Mouse (Mus musculus) lung, embryonic 16.5 days (tissue): ENCODE measurements around the gene N4bp1. TPM values are rescaled to one million over a fixed set of nuclear protein-coding genes. Genes with fewer than 3 reads are reported as not detected.

Experiments used
- ATAC-seq: fragments of 200-750 bp; cut with Nextera tagmentation; 2 replicates; pipeline ENCODE4 v1.8.0; 2017; ENCODE audit warnings: low read depth, mild to moderate bottlenecking, moderate library complexity
- H3K27ac ChIP-seq: fragments of 300-500 bp; sonication (generic); 2 replicates; pipeline ENCODE4 v1.5.1; 2014; ENCODE audit warnings: mild to moderate bottlenecking, control low read depth, low read length
- H3K27me3 ChIP-seq: fragments of 300-500 bp; sonication (generic); 2 replicates; pipeline ENCODE4 v1.6.1; 2014; ENCODE audit warnings: low read depth, low read length, mixed read lengths; ENCODE audit not compliant: control insufficient read depth, insufficient read depth
- H3K36me3 ChIP-seq: fragments of 300-500 bp; sonication (generic); 2 replicates; pipeline ENCODE4 v1.6.1; 2014; ENCODE audit warnings: low read length; ENCODE audit not compliant: control insufficient read depth, insufficient read depth
- H3K4me1 ChIP-seq: fragments of 300-500 bp; sonication (generic); replicated peaks from 2 replicates; pipeline ENCODE4 v1.6.1; 2014; ENCODE audit warnings: low read length, mixed read lengths; ENCODE audit not compliant: control insufficient read depth, insufficient read depth
- H3K4me2 ChIP-seq: fragments of 300-500 bp; sonication (generic); 2 replicates; pipeline ENCODE4 v1.6.1; 2014; ENCODE audit warnings: low read depth, low read length, control low read depth
- H3K4me3 ChIP-seq: fragments of 300-500 bp; sonication (generic); 2 replicates; pipeline ENCODE4 v1.5.1; 2014; ENCODE audit warnings: mild to moderate bottlenecking, low read length, control low read depth
- H3K9ac ChIP-seq: fragments of 300-500 bp; sonication (generic); 2 replicates; pipeline ENCODE4 v1.6.1; 2014; ENCODE audit warnings: low read length, control low read depth
- H3K9me3 ChIP-seq: fragments of 300-500 bp; sonication (generic); 2 replicates; pipeline ENCODE4 v1.6.1; 2016; ENCODE audit warnings: low read length; ENCODE audit not compliant: control insufficient read depth
- WGBS: fragments of 180-500 bp; shearing (Covaris S2); extraction: QIAGEN DNeasy Blood & Tissue Kit; methylation state at CpG from one replicate; pipeline ENCODE4 v1.1.7; 2014; 5-methylcytosine and 5-hydroxymethylcytosine counted together
- polyA plus RNA-seq: library from polyadenylated mRNA; unstranded; fragments of >200 nt; fragmentation: Nextera tagmentation; extraction: Ambion mirVana; gene quantifications from 2 replicates; pipeline ENCODE4 v1.2.1, GENCODE M21; 2015

Gene N4bp1
- polyA plus RNA-seq, 1 experiment from 2014 or later: 7.2 TPM

DNA sequence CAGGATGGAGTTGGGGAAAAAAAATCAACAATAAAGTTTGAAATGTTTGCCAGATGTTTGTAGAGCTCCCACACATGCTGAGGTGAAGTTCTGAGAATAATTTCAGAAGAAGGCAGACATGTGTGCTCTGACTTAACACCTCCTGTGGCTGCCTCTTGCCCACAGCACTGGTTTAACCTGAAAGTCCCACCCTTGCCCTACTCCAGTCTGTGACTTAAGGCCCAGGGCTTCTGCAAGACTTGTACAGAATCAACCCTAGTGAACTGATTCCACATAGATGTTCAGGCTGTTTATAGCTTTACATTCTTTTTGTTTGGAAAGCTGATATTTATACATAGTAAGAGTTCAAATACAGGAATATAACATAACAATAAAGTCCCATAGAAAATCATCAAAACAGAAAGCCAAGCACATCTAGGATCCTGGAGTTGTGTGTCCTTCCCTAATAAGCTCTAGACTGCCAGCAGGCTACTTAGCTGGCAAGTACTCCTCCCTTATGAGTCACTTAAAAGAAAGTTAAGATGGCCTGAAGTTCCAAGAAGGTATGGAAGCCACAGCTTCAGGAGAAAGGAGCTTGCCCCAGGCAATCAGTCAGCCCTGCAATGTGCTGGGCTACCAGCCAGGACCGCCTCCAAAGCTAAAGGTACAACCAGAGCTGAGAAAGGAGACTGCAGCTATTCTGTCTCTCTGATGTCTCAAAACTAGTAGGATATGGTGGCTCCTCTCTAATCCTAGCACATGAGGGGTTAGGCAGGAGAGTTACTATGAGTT, 114.9 kb downstream of the N4bp1 start:
- Histone ChIP-seq H3K9me3 (no peaks in the 10 kb centered on the region), H3K27ac (no peak overlapping the region)
- no peak for ATAC-seq

GRCm38 (mm10) chr8:86768499-86768898, 116.6 kb downstream of the N4bp1 start:
- peak; percentile 51; the same call in 1 of the 2 replicates for ATAC-seq
- no peaks in the 10 kb centered on the region for H3K27me3 ChIP-seq
- H3K4me1 ChIP-seq: no peaks in the 10 kb centered on the region; the same call in 1 of the 2 replicates
- H3K9ac ChIP-seq: no peak overlapping the region
- no peak overlapping the region for H3K4me2 ChIP-seq
- 46% methylated on average over 5 of the region's 5 CpGs for WGBS
- H3K4me3 ChIP-seq: no peak overlapping the region
- H3K36me3 ChIP-seq: no peaks in the 10 kb centered on the region
- no peak overlapping the region for H3K27ac ChIP-seq
- H3K9me3 ChIP-seq: no peaks in the 10 kb centered on the region

More for the DNA sequence above, 114.9 kb downstream of the N4bp1 start:
- no peak overlapping the region for H3K9ac ChIP-seq
- H3K4me2 ChIP-seq: no peak overlapping the region
- no peaks in the 10 kb centered on the region; the same call in 1 of the 2 replicates for H3K4me1 ChIP-seq
- WGBS: 59% methylated on average over 1 of the region's 1 CpGs
- no peak overlapping the region for H3K4me3 ChIP-seq
- H3K27me3 ChIP-seq: no peaks in the 10 kb centered on the region
- no peaks in the 10 kb centered on the region for H3K36me3 ChIP-seq

DNA sequence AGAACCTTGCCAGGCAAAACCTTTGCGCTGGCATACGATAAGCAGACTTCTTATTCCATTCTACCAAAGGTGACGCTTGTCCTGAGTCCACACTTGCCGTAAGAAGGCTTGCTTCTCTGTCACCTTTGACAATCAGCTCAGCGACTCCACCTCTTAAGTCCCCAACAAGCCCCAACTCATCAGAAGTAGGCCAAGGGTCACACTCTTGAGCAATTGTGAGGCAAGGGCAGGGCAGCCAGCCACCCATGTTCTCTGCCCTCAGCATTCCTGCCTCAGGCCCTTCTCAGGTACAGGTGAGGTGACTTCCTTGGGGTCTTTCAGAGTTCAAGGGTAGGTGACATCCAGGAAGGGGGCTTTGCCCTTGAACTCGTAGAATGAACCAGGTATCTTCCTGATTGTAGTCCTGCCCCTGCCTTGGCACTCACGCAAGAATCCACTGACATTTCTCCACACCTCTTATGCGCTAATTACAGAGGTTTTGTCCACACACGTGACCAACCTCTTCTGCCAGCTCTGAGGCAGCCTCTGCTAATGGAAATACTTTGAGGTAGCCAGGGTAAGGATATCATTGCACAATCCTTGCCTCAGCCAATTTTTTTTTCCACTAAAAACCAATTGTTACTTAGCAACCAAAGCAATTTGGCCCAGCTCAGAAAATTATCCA, 118.4 kb downstream of the N4bp1 start:
- Histone ChIP-seq H3K4me2 (no peak overlapping the region), H3K4me1 (no peaks in the 10 kb centered on the region; the same call in 1 of the 2 replicates), H3K27ac (0 out of 2 replicates have a peak overlapping the region, but pooled peaks have one; percentile 34), H3K27me3 (no peaks in the 10 kb centered on the region), H3K36me3 (no peaks in the 10 kb centered on the region), H3K9me3 (no peaks in the 10 kb centered on the region), H3K9ac (no peak overlapping the region), H3K4me3 (no peak overlapping the region)
- WGBS: 66% methylated on average over 9 of the region's 9 CpGs
- ATAC-seq: peak; percentile 73

DNA sequence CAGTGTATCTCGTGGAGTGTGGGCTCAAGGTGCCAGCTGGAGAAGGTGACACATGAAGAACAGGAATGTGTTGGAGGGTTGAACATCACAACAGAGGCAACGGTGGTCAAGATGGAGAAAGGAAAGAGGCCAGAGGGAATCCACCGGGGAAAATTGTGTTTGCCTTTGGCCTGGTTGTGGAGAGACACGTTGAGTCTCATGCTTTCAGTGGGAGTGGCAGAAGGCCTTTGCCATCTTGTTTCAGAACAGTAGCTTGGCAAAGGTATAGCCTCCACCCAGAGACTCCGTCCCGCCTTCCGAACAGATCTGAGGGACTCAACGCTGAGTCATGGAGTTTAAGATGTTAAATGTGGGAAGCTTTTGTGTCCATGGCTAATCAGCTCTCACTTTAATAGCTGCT, 119.4 kb downstream of the N4bp1 start:
- Histone ChIP-seq H3K4me2 (no peak overlapping the region), H3K27me3 (no peaks in the 10 kb centered on the region), H3K27ac (no peak overlapping the region), H3K4me1 (peaks cover 3% of the 10 kb centered on the region; the same call in 1 of the 2 replicates), H3K4me3 (no peak overlapping the region), H3K36me3 (no peaks in the 10 kb centered on the region), H3K9ac (no peak overlapping the region), H3K9me3 (no peaks in the 10 kb centered on the region)
- 81% methylated on average over 8 of the region's 8 CpGs for WGBS
- no peak for ATAC-seq

GRCm38 (mm10) chr8:86765155-86765554, 119.9 kb downstream of the N4bp1 start:
- Histone ChIP-seq H3K4me2 (no peak overlapping the region), H3K27ac (no peak overlapping the region), H3K36me3 (no peaks in the 10 kb centered on the region), H3K4me3 (no peak overlapping the region), H3K4me1 (peaks cover 3% of the 10 kb centered on the region; the same call in 1 of the 2 replicates), H3K9me3 (no peaks in the 10 kb centered on the region), H3K27me3 (no peaks in the 10 kb centered on the region), H3K9ac (no peak overlapping the region)
- WGBS: 86% methylated on average over 10 of the region's 10 CpGs
- no peak for ATAC-seq

DNA sequence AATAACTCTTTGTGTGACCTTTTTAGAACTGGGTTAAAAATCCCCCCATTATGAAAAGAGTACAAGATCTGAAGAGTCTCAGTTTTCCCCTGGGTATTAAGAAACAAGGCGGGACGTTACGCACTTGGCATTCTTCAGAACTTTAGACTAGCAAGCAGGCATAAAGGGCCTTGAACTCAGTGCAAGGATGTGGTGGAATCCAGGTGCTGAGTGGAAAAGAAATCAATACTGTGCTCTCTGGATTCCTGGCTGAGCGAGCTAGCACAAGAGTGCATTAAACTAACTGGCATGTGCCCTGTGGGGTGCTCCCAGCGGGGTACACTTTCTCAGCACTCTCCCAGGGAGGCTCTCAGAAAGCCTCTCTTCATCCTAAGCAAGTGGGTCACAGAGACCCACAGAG, 122.3 kb downstream of the N4bp1 start:
- no peak for ATAC-seq
- no peaks in the 10 kb centered on the region for H3K36me3 ChIP-seq
- 57% methylated on average over 5 of the region's 5 CpGs for WGBS
- no peak overlapping the region for H3K9ac ChIP-seq
- peaks cover 11% of the 10 kb centered on the region for H3K4me1 ChIP-seq
- H3K27ac ChIP-seq: no peak overlapping the region
- H3K27me3 ChIP-seq: no peaks in the 10 kb centered on the region
- H3K4me3 ChIP-seq: no peak overlapping the region
- H3K4me2 ChIP-seq: no peak overlapping the region
- H3K9me3 ChIP-seq: no peaks in the 10 kb centered on the region

DNA sequence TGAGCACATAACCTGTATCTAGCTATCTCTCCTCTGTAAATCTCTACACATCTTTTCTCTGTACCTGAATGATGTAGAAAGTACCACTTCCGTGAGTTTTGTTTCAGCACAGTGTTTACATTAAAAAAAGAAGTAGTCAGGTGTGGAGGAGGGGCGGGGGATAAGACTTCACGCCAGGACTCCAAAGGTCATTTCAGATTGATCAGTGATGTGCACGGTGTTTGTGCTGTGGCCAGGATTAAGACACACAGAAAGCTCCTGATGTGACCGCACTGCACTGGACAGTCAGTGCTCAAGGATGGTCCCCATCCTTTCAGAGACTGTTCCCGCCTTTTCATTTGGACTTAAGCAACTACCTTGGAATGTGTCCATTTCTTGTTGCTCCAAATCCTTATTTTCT, 124.3 kb downstream of the N4bp1 start:
- 53% methylated on average over 6 of the region's 6 CpGs for WGBS
- no peaks in the 10 kb centered on the region for H3K36me3 ChIP-seq
- no peaks in the 10 kb centered on the region for H3K27me3 ChIP-seq
- peaks cover 13% of the 10 kb centered on the region for H3K4me1 ChIP-seq
- no peak overlapping the region for H3K4me3 ChIP-seq
- H3K9me3 ChIP-seq: no peaks in the 10 kb centered on the region
- ATAC-seq: no peak
- no peak overlapping the region for H3K27ac ChIP-seq
- no peak overlapping the region for H3K9ac ChIP-seq
- no peak overlapping the region for H3K4me2 ChIP-seq

- no peak overlapping the region for H3K4me3 ChIP-seq
- no peak overlapping the region for H3K9ac ChIP-seq
- H3K4me1 ChIP-seq: peaks cover 13% of the 10 kb centered on the region
- H3K4me2 ChIP-seq: no peak overlapping the region
- H3K9me3 ChIP-seq: no peaks in the 10 kb centered on the region
- no peaks in the 10 kb centered on the region for H3K27me3 ChIP-seq
- H3K27ac ChIP-seq: peak overlapping the region; percentile 53
- 5% methylated on average over 4 of the region's 4 CpGs for WGBS
- ATAC-seq: peak; percentile 83
- no peaks in the 10 kb centered on the region for H3K36me3 ChIP-seq
Measured at GRCm38 (mm10) chr8:86759090-86759491, 126.0 kb downstream of the N4bp1 start.

GRCm38 (mm10) chr8:86758651-86759050, 126.4 kb downstream of the N4bp1 start:
- H3K4me1 ChIP-seq: peaks cover 13% of the 10 kb centered on the region
- 46% methylated on average over 3 of the region's 3 CpGs for WGBS
- peak overlapping the region; percentile 71 for H3K27ac ChIP-seq
- H3K27me3 ChIP-seq: no peaks in the 10 kb centered on the region
- peak; percentile 26; the same call in 1 of the 2 replicates for ATAC-seq
- H3K4me2 ChIP-seq: no peak overlapping the region
- H3K9ac ChIP-seq: no peak overlapping the region
- no peaks in the 10 kb centered on the region for H3K9me3 ChIP-seq
- no peak overlapping the region for H3K4me3 ChIP-seq
- no peaks in the 10 kb centered on the region for H3K36me3 ChIP-seq
